Comparison of ENCODE assay signal across 8 mouse cellular contexts in genomic region chr19:8980771-8981170, GRCm38 (mm10). TPM values are rescaled to one million over a fixed set of nuclear protein-coding genes. Genes with fewer than 3 reads are reported as not detected.
A peak's percentile ranks its signal among the peaks of the same experiment; 100 is the strongest.
DNase-seq lines count a peak whose midpoint lies in the region; ATAC-seq and TF ChIP-seq lines count a peak whose summit lies in the region.

No protein-coding gene starts in this region.

- 31% methylated on average over 5 of the region's 5 CpGs for WGBS in liver, embryonic 15.5 days (ENCODE audit: insufficient replicate concordance)
- WGBS in liver, postnatal 0 days (ENCODE audit: insufficient replicate concordance) = 30% methylated on average over 5 of the region's 5 CpGs
- 23% methylated on average over 5 of the region's 5 CpGs for WGBS in embryonic facial prominence, embryonic 15.5 days

- TF ChIP-seq EP300 in liver, postnatal 0 days (IDR thresholded peaks at IDR 0.05; ENCODE audit: low read depth) = no peak

- H3K27ac ChIP-seq in liver, embryonic 15.5 days (replicated peaks) = 0 out of 2 replicates have a peak overlapping the region, but pooled peaks have one; percentile 33
- no peak overlapping the region for H3K27ac ChIP-seq in liver, postnatal 0 days (ENCODE audit: low read depth)
- peak overlapping the region; percentile 73 for H3K27ac ChIP-seq in embryonic facial prominence, embryonic 15.5 days (replicated peaks)

- 0 out of 2 replicates have a peak, but pooled peaks cover 3% of the 10 kb centered on the region for H3K27me3 ChIP-seq in liver, embryonic 15.5 days
- no peaks in the 10 kb centered on the region for H3K27me3 ChIP-seq in liver, postnatal 0 days (ENCODE audit: insufficient read depth, low read length)
- H3K27me3 ChIP-seq in embryonic facial prominence, embryonic 15.5 days = no peaks in the 10 kb centered on the region

- TF ChIP-seq CTCF in liver, postnatal 0 days (IDR thresholded peaks at IDR 0.05; ENCODE audit: low read depth) = no peak

- H3K9me3 ChIP-seq in liver, embryonic 15.5 days (replicated peaks) = no peaks in the 10 kb centered on the region
- H3K9me3 ChIP-seq in liver, postnatal 0 days (ENCODE audit: low read length) = no peaks in the 10 kb centered on the region
- H3K9me3 ChIP-seq in embryonic facial prominence, embryonic 15.5 days (replicated peaks) = no peaks in the 10 kb centered on the region

- H3K4me1 ChIP-seq in liver, embryonic 15.5 days (replicated peaks) = peaks cover 37% of the 10 kb centered on the region
- H3K4me1 ChIP-seq in liver, postnatal 0 days (ENCODE audit: insufficient read depth) = peaks cover 31% of the 10 kb centered on the region
- peaks cover 61% of the 10 kb centered on the region for H3K4me1 ChIP-seq in embryonic facial prominence, embryonic 15.5 days

- H3K9ac ChIP-seq in liver, embryonic 15.5 days = no peak overlapping the region
- H3K9ac ChIP-seq in liver, postnatal 0 days (replicated peaks) = no peak overlapping the region
- no peak overlapping the region for H3K9ac ChIP-seq in embryonic facial prominence, embryonic 15.5 days

- peaks cover 53% of the 10 kb centered on the region for H3K36me3 ChIP-seq in liver, embryonic 15.5 days (replicated peaks)
- peaks cover 29% of the 10 kb centered on the region for H3K36me3 ChIP-seq in liver, postnatal 0 days (replicated peaks; ENCODE audit: insufficient read depth, low read length)
- peaks cover 47% of the 10 kb centered on the region for H3K36me3 ChIP-seq in embryonic facial prominence, embryonic 15.5 days

- H3K4me2 ChIP-seq in liver, embryonic 15.5 days = no peak overlapping the region
- H3K4me2 ChIP-seq in liver, postnatal 0 days (ENCODE audit: low read depth, low read length) = no peak overlapping the region
- H3K4me2 ChIP-seq in embryonic facial prominence, embryonic 15.5 days (replicated peaks) = no peak overlapping the region

- ATAC-seq in liver, embryonic 15.5 days (ENCODE audit: insufficient read depth) = no peak
- ATAC-seq in liver, postnatal 0 days = no peak
- no peak for ATAC-seq in embryonic facial prominence, embryonic 15.5 days (ENCODE audit: insufficient number of reproducible peaks, low FRiP score, low TSS enrichment, low read depth)
- peak; percentile 43 for ATAC-seq in neutrophil, adult 5-6 weeks (ENCODE audit: extremely low read depth, insufficient number of reproducible peaks, low FRiP score, poor library complexity, severe bottlenecking)
- no peak for ATAC-seq in inflammation-experienced regulatory T-cells, adult 6 months

- DNase-seq in liver, postnatal 0 days = no peak
- peak; percentile 68 for DNase-seq in MEL-GATA-1-ER (ENCODE audit: extremely low read depth, low read depth)
- no peak for DNase-seq in yolk sac, embryonic 10.5 days (ENCODE audit: low spot score)
- DNase-seq in frontal cortex, postnatal 10 days (ENCODE audit: low spot score in 2 of 2) = no peak

- H3K4me3 ChIP-seq in liver, embryonic 15.5 days (replicated peaks) = no peak overlapping the region
- H3K4me3 ChIP-seq in liver, postnatal 0 days (ENCODE audit: low read depth, low read length) = no peak overlapping the region
- no peak overlapping the region for H3K4me3 ChIP-seq in embryonic facial prominence, embryonic 15.5 days (replicated peaks)

RNA-seq across cellular contexts. Expression of gene Ahnak, which starts 8.3 kb away (rescaled TPM):
- 2.5 and 3.0 TPM in 2 replicates for polyA plus RNA-seq in liver, embryonic 15.5 days (2015; fragmentation: Nextera tagmentation; extraction: Ambion mirVana)
- 3.5 and 4.0 TPM in 2 replicates for polyA plus RNA-seq in liver, postnatal 0 days (2015; fragmentation: Nextera tagmentation; extraction: Ambion mirVana)
- 71.9 and 92.4 TPM in 2 replicates for polyA plus RNA-seq in embryonic facial prominence, embryonic 15.5 days (2015; fragmentation: Nextera tagmentation; extraction: Ambion mirVana)
- 181 and 193 TPM in 2 replicates for total RNA-seq in neutrophil, adult 5-6 weeks (2017)
- 10 to 100 TPM; 42.4 to 81.3 (median 54.5) TPM for polyA plus RNA-seq in inflammation-experienced regulatory T-cells, adult 6 months (2017; shearing (Covaris generic))

RNA-seq across cellular contexts. Expression of gene Eef1g, which starts 13.9 kb away (rescaled TPM):
- 177 and 180 TPM in 2 replicates for polyA plus RNA-seq in liver, embryonic 15.5 days (2015; fragmentation: Nextera tagmentation; extraction: Ambion mirVana)
- polyA plus RNA-seq in liver, postnatal 0 days (2015; fragmentation: Nextera tagmentation; extraction: Ambion mirVana) = 129 and 134 TPM in 2 replicates
- polyA plus RNA-seq in embryonic facial prominence, embryonic 15.5 days (2015; fragmentation: Nextera tagmentation; extraction: Ambion mirVana) = 443 and 458 TPM in 2 replicates
- total RNA-seq in neutrophil, adult 5-6 weeks (2017) = 345 and 391 TPM in 2 replicates
- polyA plus RNA-seq in inflammation-experienced regulatory T-cells, adult 6 months (2017; shearing (Covaris generic)) = 100 to 1,000 TPM; 465 to 725 (median 677) TPM

RNA-seq across cellular contexts. Expression of gene Tut1, which starts 27.1 kb away (rescaled TPM):
- 13.7 and 14.6 TPM in 2 replicates for polyA plus RNA-seq in liver, embryonic 15.5 days (2015; fragmentation: Nextera tagmentation; extraction: Ambion mirVana)
- 9.0 and 10.7 TPM in 2 replicates for polyA plus RNA-seq in liver, postnatal 0 days (2015; fragmentation: Nextera tagmentation; extraction: Ambion mirVana)
- polyA plus RNA-seq in embryonic facial prominence, embryonic 15.5 days (2015; fragmentation: Nextera tagmentation; extraction: Ambion mirVana) = 31.0 and 32.8 TPM in 2 replicates
- total RNA-seq in neutrophil, adult 5-6 weeks (2017) = 25.9 and 29.6 TPM in 2 replicates
- 10 to 100 TPM; 17.6 to 38.3 (median 35.3) TPM for polyA plus RNA-seq in inflammation-experienced regulatory T-cells, adult 6 months (2017; shearing (Covaris generic))

RNA-seq across cellular contexts. Expression of gene Mta2, which starts 39.1 kb away (rescaled TPM):
- polyA plus RNA-seq in liver, embryonic 15.5 days (2015; fragmentation: Nextera tagmentation; extraction: Ambion mirVana) = 79.0 and 85.9 TPM in 2 replicates
- 43.0 and 45.7 TPM in 2 replicates for polyA plus RNA-seq in liver, postnatal 0 days (2015; fragmentation: Nextera tagmentation; extraction: Ambion mirVana)
- 155 and 156 TPM in 2 replicates for polyA plus RNA-seq in embryonic facial prominence, embryonic 15.5 days (2015; fragmentation: Nextera tagmentation; extraction: Ambion mirVana)
- total RNA-seq in neutrophil, adult 5-6 weeks (2017) = 165 and 169 TPM in 2 replicates
- polyA plus RNA-seq in inflammation-experienced regulatory T-cells, adult 6 months (2017; shearing (Covaris generic)) = 10 to 100 TPM; 78.8 to 96.7 (median 81.2) TPM

RNA-seq across cellular contexts. Expression of gene Eml3, which starts 51.4 kb away (rescaled TPM):
- polyA plus RNA-seq in liver, embryonic 15.5 days (2015; fragmentation: Nextera tagmentation; extraction: Ambion mirVana) = 13.1 and 14.6 TPM in 2 replicates
- polyA plus RNA-seq in liver, postnatal 0 days (2015; fragmentation: Nextera tagmentation; extraction: Ambion mirVana) = 8.0 and 9.5 TPM in 2 replicates
- 41.3 and 43.1 TPM in 2 replicates for polyA plus RNA-seq in embryonic facial prominence, embryonic 15.5 days (2015; fragmentation: Nextera tagmentation; extraction: Ambion mirVana)
- 75.3 and 92.8 TPM in 2 replicates for total RNA-seq in neutrophil, adult 5-6 weeks (2017)
- 10 to 100 TPM; 20.3 to 25.7 (median 20.4) TPM for polyA plus RNA-seq in inflammation-experienced regulatory T-cells, adult 6 months (2017; shearing (Covaris generic))
